Mouse (Mus musculus): ENCODE measurements at regions not wholly inside any gene's neighbourhood (a gene's known extent, or its start where the extent isn't known, plus 50 kb on each side); places are given as distances from the start of the nearest gene placed in this dataset.

DNA sequence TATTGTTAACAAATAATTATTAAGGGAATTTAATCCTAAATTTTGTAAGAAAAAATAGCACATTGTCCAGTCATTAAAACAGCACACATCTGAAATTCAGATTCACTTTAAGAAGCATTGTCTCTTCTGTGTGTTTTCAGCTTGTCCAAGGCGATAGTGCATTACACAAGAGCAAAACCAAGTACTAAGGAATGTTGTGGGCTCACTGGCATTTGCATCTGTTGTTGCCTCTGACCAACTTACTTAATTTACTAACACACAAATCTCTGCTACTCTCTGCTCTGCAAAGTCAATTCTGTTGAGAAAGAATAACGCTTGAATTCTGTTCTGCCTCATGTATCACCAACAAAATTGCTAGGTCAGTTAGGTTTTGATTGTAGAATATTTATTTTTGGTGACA lies 158.0 kb upstream of the Ndst3 start:
- Histone ChIP-seq H3K36me3 (ENCODE audit: control insufficient read depth, insufficient read depth) (no peaks in the 10 kb centered on the region), H3K79me2 (ENCODE audit: control insufficient read depth, insufficient read depth) (no peaks in the 10 kb centered on the region), H3K4me3 (ENCODE audit: insufficient read depth, poor library complexity, severe bottlenecking) (no peak overlapping the region), H3ac (ENCODE audit: control insufficient read depth, insufficient read length, low read depth) (no peak overlapping the region), H3K27me3 (ENCODE audit: control insufficient read depth, insufficient read depth, insufficient read length) (no peaks in the 10 kb centered on the region), H3K79me3 (ENCODE audit: low read depth) (no peaks in the 10 kb centered on the region)
- TF ChIP-seq USF1 (IDR thresholded peaks at IDR 0.05; ENCODE audit: low read depth) = no peak

DNA sequence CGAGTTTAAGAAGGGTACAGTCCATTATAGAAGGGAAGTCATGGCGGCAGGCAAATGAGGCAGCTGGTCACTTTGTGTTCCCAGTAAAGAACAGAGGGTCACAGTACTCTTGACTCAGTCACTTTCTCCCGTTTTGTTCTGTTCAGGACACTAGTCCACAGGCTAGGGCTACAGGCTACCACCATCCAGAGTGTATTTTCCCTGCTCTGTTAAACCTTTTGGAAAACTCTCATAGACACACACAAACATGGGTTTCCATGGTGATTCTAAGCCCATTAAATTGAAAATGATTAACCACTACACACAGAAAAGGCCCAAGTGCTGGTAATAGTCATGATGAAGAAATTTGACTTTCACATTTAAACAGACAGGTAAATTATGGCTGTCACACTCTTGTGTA lies 162.2 kb upstream of the Ndst3 start:
- Histone ChIP-seq H3K27me3 (ENCODE audit: control insufficient read depth, insufficient read depth, insufficient read length) (no peaks in the 10 kb centered on the region), H3K79me2 (ENCODE audit: control insufficient read depth, insufficient read depth) (no peaks in the 10 kb centered on the region), H3ac (ENCODE audit: control insufficient read depth, insufficient read length, low read depth) (no peak overlapping the region), H3K79me3 (ENCODE audit: low read depth) (no peaks in the 10 kb centered on the region), H3K36me3 (ENCODE audit: control insufficient read depth, insufficient read depth) (no peaks in the 10 kb centered on the region), H3K4me3 (ENCODE audit: insufficient read depth, poor library complexity, severe bottlenecking) (no peak overlapping the region)
- no peak for TF ChIP-seq CTCF (IDR thresholded peaks at IDR 0.05; ENCODE audit: control insufficient read depth, insufficient read depth, insufficient read length)
- no peak for TF ChIP-seq USF1 (IDR thresholded peaks at IDR 0.05; ENCODE audit: low read depth)
- TF ChIP-seq FOSL1 (IDR thresholded peaks at IDR 0.05; ENCODE audit: insufficient read depth, low read length, poor library complexity, severe bottlenecking) = no peak
- TF ChIP-seq MAX (IDR thresholded peaks at IDR 0.05) = no peak
- TF ChIP-seq MYOG (IDR thresholded peaks at IDR 0.05; ENCODE audit: control insufficient read depth, extremely low read depth, insufficient read length) = no peak
- TF ChIP-seq CEBPB (IDR thresholded peaks at IDR 0.05; ENCODE audit: low read depth) = no peak

DNA sequence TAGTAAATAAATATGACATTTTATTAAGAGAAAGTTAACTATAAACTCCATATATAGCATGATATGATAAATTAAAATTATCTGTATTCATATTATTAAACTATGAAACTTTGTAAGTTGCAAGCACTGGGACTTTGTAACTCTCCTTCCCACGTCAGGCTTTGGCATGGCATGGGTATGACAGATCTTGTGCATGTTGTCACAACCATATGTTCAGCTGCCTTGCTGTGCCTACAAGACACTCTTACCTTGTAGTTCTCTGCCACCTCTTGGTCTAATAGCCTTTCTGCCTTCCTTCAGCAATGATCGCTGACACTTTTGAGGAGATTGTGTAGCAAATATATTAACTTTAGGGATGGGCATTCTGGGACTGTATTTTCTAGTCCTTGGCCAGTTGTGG lies 183.1 kb upstream of the Ndst3 start:
- no peaks in the 10 kb centered on the region for H3K79me3 ChIP-seq (ENCODE audit: low read depth)
- TF ChIP-seq MYOD1 (IDR thresholded peaks at IDR 0.05; ENCODE audit: control insufficient read depth, insufficient read length, low read depth) = no peak
- TF ChIP-seq MAX (IDR thresholded peaks at IDR 0.05) = no peak
- TF ChIP-seq MYOG (IDR thresholded peaks at IDR 0.05; ENCODE audit: control insufficient read depth, extremely low read depth, insufficient read length) = no peak
- TF ChIP-seq CTCF (IDR thresholded peaks at IDR 0.05; ENCODE audit: control insufficient read depth, insufficient read depth, insufficient read length) = no peak
- TF ChIP-seq FOSL1 (IDR thresholded peaks at IDR 0.05; ENCODE audit: insufficient read depth, low read length, poor library complexity, severe bottlenecking) = no peak
- no peak for TF ChIP-seq USF1 (IDR thresholded peaks at IDR 0.05; ENCODE audit: low read depth)
- TF ChIP-seq CEBPB (IDR thresholded peaks at IDR 0.05; ENCODE audit: low read depth) = no peak
- no peaks in the 10 kb centered on the region for H3K79me2 ChIP-seq (ENCODE audit: control insufficient read depth, insufficient read depth)
- no peaks in the 10 kb centered on the region for H3K36me3 ChIP-seq (ENCODE audit: control insufficient read depth, insufficient read depth)
- no peak overlapping the region for H3K4me3 ChIP-seq (ENCODE audit: insufficient read depth, poor library complexity, severe bottlenecking)
- H3ac ChIP-seq (ENCODE audit: control insufficient read depth, insufficient read length, low read depth) = no peak overlapping the region
- H3K27me3 ChIP-seq (ENCODE audit: control insufficient read depth, insufficient read depth, insufficient read length) = no peaks in the 10 kb centered on the region

DNA sequence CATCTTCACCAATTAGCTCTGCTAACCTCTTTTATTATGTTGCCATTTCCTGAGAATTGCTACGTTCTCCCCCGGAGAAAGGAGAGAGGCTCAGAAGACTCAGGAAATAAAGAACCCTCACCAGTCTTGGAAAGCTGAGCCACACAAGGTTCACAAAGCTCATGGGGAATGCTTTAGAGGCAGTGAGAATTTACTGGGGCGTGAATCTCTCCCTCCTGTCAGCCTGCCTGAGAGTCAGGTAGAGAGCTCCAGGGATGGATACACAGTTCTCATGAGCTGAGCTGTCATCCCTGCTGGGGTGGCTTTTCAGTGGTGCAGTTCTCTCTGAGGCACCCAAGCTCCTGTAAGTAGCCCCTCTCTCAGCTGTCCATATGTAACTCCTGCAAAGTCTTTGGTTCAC lies 203.0 kb upstream of the Ndst3 start:
- no peaks in the 10 kb centered on the region for H3K27me3 ChIP-seq (ENCODE audit: control insufficient read depth, insufficient read depth, insufficient read length)
- TF ChIP-seq FOSL1 (IDR thresholded peaks at IDR 0.05; ENCODE audit: insufficient read depth, low read length, poor library complexity, severe bottlenecking) (no peak), CTCF (IDR thresholded peaks at IDR 0.05; ENCODE audit: control insufficient read depth, insufficient read depth, insufficient read length) (no peak), MAX (IDR thresholded peaks at IDR 0.05) (no peak), MYOD1 (IDR thresholded peaks at IDR 0.05; ENCODE audit: control insufficient read depth, insufficient read length, low read depth) (no peak), MYOG (IDR thresholded peaks at IDR 0.05; ENCODE audit: control insufficient read depth, extremely low read depth, insufficient read length) (no peak), USF1 (IDR thresholded peaks at IDR 0.05; ENCODE audit: low read depth) (no peak), CEBPB (IDR thresholded peaks at IDR 0.05; ENCODE audit: low read depth) (no peak)
- no peaks in the 10 kb centered on the region for H3K79me2 ChIP-seq (ENCODE audit: control insufficient read depth, insufficient read depth)
- H3ac ChIP-seq (ENCODE audit: control insufficient read depth, insufficient read length, low read depth) = no peak overlapping the region
- H3K4me3 ChIP-seq (ENCODE audit: insufficient read depth, poor library complexity, severe bottlenecking) = no peak overlapping the region
- no peaks in the 10 kb centered on the region for H3K36me3 ChIP-seq (ENCODE audit: control insufficient read depth, insufficient read depth)
- no peaks in the 10 kb centered on the region for H3K79me3 ChIP-seq (ENCODE audit: low read depth)

DNA sequence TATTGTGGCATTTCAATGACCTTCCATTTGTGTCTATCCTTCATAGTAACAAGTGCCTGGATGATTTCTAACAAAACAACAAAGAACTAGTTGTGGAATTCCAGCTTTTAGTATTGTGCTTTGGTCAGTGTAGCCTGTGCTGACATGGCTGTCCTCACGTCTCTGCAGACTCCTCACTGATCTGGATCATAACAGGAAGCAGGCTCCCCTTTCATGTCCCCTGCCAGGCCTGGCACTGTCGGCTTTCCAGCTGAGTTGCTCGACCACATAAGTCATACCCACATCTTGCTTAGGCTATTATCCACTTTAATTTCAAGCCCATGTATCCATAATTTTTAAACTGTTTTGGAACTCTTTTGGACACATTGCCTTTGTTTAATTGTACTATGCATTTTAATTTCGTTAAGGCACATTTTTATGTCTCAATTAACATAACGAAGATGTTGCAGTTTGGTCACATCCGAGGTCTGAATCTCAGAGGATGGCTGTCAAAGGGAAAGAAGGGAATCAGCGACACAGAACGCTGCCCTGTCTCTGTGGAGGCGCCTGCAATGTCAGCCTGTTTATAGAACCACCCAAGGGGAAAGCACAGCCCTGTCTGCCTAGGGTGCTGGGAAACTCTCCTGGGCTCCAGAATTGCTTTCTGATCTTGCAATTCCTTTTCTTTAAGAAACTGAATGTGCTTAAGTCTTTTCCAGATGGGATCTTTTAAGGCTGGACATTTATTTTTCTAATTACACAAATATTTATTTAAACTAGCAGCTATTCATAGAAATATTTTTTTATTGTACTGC lies 215.5 kb upstream of the Ndst3 start:
- TF ChIP-seq CEBPB (IDR thresholded peaks at IDR 0.05; ENCODE audit: low read depth) = no peak
- no peak for TF ChIP-seq MYOG (IDR thresholded peaks at IDR 0.05; ENCODE audit: control insufficient read depth, extremely low read depth, insufficient read length)
- TF ChIP-seq MYOD1 (IDR thresholded peaks at IDR 0.05; ENCODE audit: control insufficient read depth, insufficient read length, low read depth) = no peak
- no peak for TF ChIP-seq CTCF (IDR thresholded peaks at IDR 0.05; ENCODE audit: control insufficient read depth, insufficient read depth, insufficient read length)
- no peak for TF ChIP-seq USF1 (IDR thresholded peaks at IDR 0.05; ENCODE audit: low read depth)
- no peak for TF ChIP-seq FOSL1 (IDR thresholded peaks at IDR 0.05; ENCODE audit: insufficient read depth, low read length, poor library complexity, severe bottlenecking)
- no peak for TF ChIP-seq MAX (IDR thresholded peaks at IDR 0.05)
- Histone ChIP-seq H3K36me3 (ENCODE audit: control insufficient read depth, insufficient read depth) (no peaks in the 10 kb centered on the region), H3K27me3 (ENCODE audit: control insufficient read depth, insufficient read depth, insufficient read length) (no peaks in the 10 kb centered on the region), H3K4me3 (ENCODE audit: insufficient read depth, poor library complexity, severe bottlenecking) (no peak overlapping the region), H3K79me2 (ENCODE audit: control insufficient read depth, insufficient read depth) (no peaks in the 10 kb centered on the region), H3K79me3 (ENCODE audit: low read depth) (no peaks in the 10 kb centered on the region), H3ac (ENCODE audit: control insufficient read depth, insufficient read length, low read depth) (no peak overlapping the region)

DNA sequence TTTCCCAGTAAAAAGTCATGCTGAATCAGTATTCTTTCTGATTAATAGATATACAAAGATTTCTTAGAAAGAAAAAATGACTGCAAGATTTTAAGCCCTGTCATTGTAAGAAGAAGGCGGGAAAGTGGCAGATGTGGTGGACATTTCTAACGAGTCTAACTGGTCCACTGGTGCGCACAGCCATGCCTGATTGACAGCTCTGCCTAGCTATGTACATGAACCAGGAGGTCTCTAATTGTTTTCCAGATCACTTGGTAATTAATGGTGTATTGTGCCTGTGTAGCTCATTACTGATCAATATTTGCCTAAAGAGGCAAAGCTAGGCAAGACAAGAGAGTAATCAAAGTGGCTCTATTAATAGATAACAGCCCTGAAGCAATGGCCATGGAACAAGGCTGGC lies 227.5 kb upstream of the Ndst3 start:
- H3K79me3 ChIP-seq (ENCODE audit: low read depth) = no peaks in the 10 kb centered on the region
- H3K4me3 ChIP-seq (ENCODE audit: insufficient read depth, poor library complexity, severe bottlenecking) = no peak overlapping the region
- H3K36me3 ChIP-seq (ENCODE audit: control insufficient read depth, insufficient read depth) = no peaks in the 10 kb centered on the region
- no peaks in the 10 kb centered on the region for H3K27me3 ChIP-seq (ENCODE audit: control insufficient read depth, insufficient read depth, insufficient read length)
- H3ac ChIP-seq (ENCODE audit: control insufficient read depth, insufficient read length, low read depth) = no peak overlapping the region
- no peaks in the 10 kb centered on the region for H3K79me2 ChIP-seq (ENCODE audit: control insufficient read depth, insufficient read depth)
- TF ChIP-seq CTCF (IDR thresholded peaks at IDR 0.05; ENCODE audit: control insufficient read depth, insufficient read depth, insufficient read length) (no peak), MYOD1 (IDR thresholded peaks at IDR 0.05; ENCODE audit: control insufficient read depth, insufficient read length, low read depth) (no peak), USF1 (IDR thresholded peaks at IDR 0.05; ENCODE audit: low read depth) (no peak), MYOG (IDR thresholded peaks at IDR 0.05; ENCODE audit: control insufficient read depth, extremely low read depth, insufficient read length) (no peak), CEBPB (IDR thresholded peaks at IDR 0.05; ENCODE audit: low read depth) (no peak), MAX (IDR thresholded peaks at IDR 0.05) (no peak), FOSL1 (IDR thresholded peaks at IDR 0.05; ENCODE audit: insufficient read depth, low read length, poor library complexity, severe bottlenecking) (no peak)
